Mouse (Mus musculus) retina, adult 2 months (tissue): ENCODE measurements around the gene Tns2.
A peak's percentile ranks its signal among the peaks of the same experiment; 100 is the strongest.
"Not testable (repeated sequence)": the region's sequence is repeated elsewhere in the genome, so short reads cannot be mapped to it uniquely, and the experiment has no call there.

Experiments used
- DNase-seq: peaks from one replicate; pipeline ENCODE4 v3.0.0-alpha.2; 2012; ENCODE audit warnings: low read depth, low spot score

Gene Tns2

DNA sequence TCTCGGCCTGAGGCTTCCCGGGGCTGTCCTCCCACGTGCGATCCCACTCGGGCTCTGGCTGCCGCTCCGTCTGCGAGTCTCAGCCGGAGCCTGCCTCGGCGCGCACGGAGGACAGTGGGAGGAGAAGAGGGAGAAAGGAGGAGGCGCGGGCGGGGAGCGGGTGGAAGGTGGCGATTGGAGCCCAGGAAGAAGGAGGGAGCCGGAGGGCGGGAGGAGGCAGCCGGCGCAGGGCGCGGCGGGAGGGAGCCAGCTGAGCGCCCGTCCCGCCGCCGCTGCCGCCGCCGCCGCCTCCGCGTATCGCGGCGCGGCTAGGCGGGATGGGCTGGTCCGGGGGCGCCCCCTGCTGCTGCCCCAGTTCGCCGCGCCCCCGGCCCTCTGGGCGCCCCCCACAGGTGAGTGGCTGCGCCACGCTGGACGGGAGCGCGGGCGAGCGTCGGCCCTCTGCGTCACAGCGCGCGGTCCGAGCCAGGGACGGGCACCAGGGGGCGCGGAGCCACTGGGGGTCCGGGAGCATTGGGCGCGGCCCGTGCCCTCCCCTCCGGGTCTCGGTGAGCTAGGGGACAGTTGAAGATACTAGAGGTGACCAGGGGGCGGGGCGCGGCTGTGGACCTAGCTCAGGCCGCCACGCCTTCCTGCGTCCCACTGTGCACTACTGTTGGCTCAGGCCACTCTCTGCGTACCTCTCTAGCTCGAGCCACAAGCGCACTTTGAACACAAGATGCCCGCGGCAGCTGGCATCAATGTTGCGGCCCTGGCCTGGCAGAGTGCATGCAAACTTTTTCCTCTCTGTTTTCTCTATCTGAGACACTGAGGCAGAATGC lies at the start of gene Tns2:
Gene Tns2, plus strand, starts transcription at position 253 of the 821 bp plus-strand sequence.
- DNase-seq: peak; percentile 37

DNA sequence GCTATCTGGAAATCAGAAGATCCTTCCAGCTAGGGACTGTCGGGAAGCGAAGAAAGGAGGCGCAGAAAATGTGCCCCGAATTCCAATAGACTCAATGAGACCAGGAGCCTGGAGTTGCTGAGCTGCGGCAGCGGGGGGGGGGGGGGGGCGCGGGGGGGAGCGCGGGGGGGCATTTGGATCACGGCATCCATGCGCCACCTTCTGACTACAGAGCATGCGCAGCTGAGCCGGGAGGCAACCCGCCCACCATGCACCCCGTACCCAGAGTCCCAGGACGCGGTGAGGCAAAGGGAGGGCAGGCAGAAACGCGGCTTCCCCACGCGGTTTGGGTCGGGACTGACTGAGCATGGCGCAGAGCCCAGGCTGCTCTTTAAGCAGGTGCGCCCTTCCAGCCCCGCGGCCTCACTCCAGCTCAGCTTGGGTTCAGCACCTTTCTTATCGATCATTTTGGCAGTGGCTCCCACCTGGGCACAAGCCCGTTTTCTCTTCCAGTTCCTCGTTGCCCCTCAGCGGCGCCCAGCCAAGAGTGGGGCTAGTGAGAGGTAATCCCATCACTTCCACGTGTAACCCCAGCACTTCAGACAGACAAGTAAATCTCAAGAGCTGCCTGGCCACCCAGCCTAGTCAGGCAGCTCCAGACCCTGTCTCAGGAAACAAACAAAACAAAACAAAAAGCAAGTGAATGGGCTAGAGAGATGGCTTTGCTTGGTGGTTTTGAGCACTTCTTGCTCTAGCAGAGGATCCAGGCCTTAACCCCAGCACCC lies 48.1 kb upstream of the Tns2 start:
- DNase-seq: peak; percentile 54

DNA sequence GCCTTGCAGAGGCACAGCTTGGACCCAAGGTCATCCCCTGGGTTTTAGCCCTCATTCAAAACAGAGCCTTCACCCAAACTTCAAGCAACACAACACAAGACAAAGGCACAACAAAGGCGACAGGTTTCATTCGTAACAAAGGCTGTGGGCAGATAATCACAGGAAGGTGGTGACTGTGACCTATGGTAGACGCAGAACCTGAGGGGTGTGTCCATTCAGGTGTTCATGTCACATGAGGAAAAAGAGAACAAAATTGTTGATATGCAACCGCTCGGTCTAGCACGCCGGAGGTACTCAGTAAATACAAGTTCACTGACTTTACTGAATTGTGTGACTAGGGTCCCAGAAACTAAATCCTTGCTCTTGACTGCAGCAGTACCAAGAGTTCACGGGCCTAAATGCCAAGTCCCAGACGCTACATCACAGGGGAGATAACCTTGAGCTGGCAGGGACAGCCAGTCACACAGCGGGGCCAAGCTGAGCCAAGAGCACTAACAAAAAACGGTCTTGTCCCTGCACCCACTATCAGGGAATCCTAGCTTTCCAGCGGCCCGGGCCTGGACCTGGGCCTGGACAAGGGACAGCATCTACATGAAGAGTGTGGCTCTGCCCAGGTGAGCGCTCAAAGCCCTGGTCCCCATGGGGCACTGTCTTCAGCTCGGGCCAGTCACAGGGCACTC lies 43.6 kb upstream of the Tns2 start:
- DNase-seq: no peak

DNA sequence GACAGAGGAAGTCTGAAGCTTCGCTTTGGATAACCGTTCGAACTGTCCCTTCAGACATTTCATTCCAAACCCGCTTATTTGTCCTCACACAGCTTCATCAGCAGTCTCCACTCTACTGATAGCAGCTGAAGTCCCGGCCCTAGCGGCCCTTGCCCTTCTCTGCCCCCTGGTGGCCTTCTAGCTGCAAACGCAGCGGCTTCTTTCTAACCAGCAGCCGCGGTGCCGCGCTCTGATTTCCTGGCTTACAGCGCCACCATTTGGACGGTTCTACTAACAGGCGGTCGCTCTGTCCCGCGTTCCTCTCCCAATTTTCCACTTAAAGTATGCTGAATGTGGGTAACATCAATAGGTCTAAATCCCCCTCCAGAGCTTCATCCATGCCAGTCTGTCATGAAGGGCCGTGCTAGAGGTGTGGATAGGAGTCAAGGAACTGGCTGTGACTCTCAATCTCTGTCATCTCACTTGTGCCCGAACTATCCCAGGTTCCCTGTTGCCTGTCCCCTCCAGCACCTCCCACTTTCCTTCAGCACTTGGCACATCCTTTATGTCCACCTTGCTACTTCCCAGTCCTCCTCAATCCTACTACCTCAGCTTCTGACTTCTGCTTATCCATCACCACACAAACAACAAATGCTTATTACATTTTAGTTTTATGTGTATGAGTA lies 34.4 kb upstream of the Tns2 start:
- DNase-seq: peak; percentile 79

DNA sequence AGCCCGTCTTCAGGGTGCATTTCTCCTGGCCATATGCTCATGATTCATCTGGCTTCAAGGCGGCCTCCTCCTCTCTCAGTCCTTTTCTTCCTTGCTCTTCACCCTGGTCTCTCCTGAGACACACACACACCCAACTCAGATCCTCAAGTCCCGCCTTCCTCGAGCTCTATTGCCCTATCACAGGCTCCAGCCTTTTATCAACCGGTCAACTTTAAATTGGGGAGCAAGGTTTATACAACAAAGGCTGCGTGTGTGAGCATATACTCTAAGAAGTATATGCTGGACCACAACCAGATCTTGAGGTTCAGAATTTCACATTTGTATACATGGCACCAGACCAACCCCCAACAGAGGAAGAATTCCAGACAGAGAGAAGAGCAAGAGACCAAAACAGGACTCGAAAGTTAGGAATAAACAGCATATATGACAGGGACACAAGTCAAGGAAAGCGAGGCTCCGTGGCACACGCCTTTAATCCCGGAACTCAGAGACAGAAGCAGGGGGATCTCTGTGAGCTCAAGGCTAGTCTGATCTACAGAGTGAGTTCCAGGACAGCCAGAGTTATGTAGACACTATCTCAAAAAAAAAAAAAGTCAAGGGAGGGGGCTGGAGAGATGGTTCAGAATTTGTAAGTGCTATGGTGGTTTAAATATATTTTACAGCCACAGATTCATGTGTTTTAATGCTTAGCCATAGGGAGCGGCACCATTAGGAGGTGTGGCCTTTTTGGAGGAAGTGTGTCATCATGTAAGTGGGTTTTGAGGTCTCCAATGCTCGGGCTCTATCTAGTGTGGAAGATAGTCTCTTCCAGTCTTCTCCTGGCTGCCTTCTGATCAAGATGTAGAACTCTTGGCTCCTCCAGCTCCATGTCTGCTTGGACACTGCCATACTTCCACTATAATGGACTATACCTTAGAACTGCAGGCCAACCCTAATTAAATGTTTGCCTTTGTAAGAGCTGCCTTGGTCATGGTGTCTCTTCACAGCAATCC lies 29.4 kb upstream of the Tns2 start:
- no peak for DNase-seq

DNA sequence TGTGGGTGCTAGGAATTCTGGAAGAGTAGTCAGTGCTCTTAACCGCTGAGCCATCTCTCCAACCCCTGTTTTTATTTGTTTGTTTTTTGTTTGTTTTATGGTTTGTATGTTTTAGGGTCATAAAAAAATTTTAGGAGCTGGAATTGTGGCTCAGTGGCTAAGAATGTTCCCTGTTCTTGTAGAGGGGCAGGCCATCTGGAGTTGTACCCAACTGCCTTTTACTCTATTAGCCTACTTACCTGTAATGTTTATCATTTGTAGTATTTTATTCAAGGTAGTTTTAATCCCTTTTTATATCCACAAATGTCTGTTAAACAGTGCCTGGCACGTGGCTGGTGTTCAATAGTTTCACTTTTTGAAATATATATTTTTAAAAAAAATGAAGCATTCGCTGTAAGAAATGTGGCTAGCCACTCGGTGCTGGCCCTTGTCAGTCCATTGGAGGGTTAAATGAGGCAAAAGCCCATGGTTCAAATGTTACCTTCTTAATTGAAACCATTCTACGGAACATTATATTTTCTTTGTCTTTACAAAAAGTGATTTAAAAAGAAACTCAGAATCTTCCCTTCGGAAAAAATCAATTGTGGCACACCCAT lies 27.2 kb upstream of the Tns2 start:
- no peak for DNase-seq

DNA sequence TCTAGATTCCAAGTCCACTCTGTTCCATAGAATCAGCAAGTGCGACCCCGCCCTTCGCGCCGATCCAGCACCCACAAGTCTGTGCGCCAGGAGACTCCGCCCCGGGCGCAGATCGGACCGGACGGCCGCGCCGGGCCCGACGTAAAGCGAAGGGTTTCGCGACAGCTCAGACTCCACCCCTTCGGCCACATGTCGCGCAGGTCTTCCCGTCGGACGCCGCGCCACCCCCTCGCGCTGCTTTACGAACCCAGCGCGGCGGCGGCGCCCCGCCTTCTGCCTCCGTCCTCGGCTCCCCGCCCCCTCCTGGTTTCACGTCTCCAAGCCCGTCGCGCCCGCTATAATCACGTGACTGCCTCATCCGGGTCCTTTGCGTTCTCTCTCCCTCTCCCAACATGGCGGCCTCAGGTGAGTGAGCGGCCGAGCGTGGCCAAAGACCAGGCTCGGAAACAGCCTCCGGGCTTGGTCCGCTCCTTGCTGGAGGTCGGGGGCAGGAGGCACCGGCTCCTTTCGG lies 26.6 kb upstream of the Tns2 start, which contains the start of gene Eif4b:
Gene Eif4b, plus strand, starts transcription at position 215 of the 511 bp plus-strand sequence.
- peak; percentile 98 for DNase-seq

DNA sequence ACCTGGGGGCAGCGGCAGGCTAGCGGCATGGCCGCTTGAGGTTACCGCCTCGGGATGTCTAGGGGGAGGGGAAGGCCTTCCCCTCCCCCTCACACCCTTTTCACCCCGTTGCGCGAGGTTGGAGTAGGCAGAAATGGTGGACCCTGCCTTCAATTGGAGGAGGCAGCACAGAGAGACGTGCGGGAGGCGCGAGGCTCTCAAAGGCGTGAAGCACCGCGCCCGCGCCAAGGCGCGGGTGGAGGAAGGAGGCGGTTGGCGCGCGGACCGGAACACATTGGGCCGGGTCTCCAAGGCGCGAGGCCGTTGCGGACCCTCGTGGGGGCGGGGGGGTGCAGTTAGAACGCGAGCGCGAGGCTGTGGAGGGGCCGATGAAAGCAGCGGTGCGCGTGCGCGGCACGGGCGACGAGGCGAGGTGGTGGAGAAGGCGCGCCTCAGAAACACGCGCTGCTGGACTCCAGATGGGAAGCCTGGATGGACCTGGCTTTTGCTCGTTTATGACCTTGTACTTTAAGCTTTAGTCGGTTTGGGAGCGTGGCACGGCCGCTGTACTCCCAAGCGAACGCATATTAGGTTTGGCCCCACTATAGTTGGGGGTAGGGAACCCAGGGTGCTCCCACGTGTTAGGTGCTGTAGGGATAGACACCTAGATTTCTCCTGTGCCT lies 26.0 kb upstream of the Tns2 start:
- no peak for DNase-seq

DNA sequence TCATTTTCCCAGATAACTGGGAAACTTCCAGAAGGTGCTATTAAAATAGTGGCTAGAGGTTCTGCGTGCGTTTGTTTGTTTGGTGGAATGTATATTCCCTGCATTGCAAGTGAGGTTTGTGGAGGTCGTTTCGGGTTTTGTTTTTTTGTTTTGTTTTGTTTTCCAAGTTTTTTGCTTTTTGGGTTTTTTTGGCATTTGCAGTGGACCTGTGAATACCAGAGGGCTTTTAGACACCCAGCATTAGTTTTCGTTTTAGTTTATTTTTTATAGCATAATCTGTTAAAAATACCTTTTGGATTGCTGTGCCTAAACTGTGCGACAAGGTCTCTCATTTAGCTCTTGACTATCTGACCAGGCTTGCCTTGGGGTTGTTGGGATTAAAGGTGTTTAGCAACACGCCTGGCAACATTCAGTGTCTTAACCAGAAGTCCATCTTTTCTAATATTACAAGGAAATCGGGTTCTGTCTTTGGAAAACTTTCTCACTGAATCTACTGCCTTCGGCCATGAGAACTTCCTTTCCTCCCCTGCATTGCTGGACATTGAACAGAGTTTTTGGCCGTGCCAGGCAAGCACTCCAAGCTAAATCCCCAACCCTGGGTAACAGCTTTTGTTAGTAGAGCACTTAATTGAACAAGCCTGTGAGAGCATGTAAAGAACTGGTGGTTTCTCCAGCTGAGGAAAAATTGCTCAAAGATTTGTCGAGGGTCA lies 25.2 kb upstream of the Tns2 start:
- DNase-seq: no peak

DNA sequence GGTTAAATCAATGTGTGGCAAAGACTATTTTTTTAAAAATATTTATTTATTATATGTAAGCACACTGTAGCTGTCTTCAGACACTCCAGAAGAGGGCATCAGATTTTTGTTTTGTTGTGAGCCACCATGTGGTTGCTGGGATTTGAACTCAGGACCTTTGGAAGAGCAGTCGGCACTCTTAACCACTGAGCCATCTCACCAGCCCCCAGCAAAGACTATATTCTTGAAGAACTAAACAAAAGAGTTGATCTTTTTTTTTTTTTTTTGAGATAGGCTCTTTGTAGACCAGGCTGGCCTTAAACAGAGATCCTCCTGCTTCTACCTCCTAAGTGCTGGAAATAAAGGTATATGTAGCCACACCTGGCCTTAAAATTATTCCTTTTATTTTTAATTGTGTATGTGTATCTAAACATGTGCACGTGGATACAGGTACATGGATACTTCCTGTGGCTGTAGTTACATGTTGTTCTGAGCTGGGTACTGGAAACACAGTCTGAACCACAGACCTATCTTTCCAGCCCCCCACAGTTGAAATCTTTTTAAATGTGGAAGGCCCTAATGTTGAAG lies 23.0 kb upstream of the Tns2 start:
- no peak for DNase-seq

DNA sequence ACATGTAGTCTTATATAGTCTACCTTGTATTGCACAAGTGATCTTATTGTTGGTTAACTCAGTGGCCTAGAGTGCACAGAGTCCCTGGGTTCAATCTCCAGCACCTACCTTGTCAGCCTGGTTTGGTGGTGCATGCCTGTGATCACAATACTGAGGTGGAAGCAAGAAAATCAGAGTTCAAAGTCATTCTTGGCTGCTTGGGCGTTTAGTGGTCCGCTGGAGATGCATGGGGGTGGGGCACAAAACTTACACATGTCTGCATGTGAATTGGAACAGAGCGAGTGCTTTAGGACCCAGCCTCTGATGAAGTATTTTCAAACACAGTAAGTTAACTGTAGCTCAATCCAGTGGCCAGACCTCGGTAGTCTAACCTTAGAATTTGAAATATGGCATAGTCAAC lies 21.0 kb upstream of the Tns2 start:
- DNase-seq: no peak

DNA sequence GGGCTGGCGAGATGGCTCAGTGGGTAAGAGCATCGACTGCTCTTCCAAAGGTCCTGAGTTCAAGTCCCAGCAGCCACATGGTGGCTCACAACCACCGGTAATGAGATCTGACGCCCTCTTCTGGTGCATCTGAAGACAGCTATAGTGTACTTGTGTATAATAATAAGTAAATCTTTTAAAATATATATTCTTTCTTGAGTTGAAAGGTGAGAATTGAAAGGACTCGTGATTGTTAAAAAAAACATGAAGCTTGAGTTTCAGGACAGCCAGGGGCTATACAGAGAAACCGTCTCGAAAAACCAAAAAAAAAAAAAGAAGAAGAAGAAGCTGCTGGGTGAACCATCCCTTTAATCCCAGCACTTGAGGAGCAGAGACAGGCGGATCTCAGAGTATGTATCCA lies 20.3 kb upstream of the Tns2 start:
- not testable (repeated sequence) for DNase-seq

DNA sequence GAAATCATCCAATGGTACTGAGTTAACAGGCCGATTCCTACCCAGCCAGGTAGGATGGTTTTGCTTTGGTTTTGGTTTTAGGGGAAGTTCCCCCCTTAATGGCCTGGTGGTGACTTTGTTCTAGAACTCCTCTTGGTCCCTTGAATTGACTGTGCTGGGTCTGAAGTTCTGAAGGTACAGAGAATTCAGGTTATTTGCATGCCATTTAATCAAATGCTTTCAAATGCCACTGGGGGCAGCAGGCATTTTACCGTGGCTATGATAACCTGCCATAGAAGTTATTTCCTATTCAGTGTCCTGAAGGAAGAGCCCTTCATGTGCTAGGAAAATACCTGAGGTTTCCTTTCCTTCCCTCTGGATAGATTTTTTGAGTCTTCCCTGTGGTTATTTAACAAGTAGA lies 19.8 kb upstream of the Tns2 start:
- DNase-seq: no peak

DNA sequence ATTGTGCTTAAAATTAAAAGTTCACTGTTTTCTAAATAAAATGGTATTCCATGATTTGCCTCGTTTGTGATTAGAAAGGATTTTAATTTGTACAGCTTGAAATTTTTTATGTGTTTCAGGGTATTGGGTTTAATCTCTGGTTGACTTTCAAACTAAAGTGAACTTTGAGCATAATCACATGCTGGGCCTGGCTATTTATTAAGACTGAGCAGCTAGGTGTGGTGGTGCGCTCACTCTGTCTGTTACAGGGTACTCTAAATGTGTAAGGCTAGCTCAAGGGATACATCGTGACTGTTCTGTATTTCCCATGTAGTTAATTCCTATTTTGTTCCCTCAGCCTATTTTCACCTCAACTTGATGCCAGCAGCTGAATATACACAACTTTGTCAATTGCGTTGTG lies 18.1 kb upstream of the Tns2 start:
- no peak for DNase-seq

DNA sequence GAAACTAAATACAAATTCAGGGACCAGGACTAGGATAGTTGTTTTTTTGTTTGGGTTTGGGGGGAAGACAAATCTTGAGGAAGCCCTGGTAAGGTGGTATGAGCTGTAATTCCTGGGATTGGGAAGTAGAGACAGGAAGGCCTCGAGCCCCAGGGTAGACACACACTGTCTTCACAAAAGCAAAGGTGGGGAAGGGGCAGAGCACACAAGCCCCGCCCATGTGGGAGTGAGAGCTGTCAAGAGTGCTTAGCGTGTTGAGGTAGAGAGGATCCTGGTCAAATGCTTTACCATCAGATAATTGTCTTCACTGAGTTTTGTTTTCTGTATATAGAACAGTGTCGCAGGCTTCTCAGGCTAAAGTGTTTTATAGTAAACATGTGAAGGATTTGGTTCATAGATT lies 17.2 kb upstream of the Tns2 start:
- no peak for DNase-seq

DNA sequence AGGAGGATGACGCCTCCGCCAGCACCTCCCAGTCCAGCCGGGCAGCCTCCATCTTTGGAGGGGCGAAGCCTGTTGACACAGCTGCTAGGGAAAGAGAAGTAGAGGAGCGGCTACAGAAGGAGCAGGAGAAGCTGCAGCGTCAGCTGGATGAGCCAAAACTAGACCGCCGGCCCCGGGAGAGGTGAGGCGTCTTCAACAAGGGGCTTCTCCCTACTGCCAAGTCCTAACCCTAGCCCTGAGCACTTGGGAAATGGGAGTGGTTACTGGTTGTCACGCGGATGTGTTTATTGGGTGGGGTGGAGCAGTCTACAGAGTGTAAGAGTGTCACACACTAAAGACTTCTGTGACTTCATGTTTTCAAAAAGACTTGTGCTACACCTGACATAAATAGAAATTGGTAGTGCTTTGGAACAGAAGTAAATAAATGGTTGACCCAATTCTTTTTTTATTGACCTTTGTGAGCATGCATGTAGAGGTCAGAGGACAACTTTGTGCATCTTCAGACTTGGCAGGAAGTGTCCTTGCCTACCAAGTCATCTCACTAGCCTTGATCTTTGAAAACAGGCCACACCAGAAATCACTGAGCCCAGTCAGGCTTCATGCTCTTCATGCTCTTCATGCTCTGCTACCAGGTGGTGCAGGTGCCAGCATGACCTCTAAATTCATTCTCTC lies 10.2 kb upstream of the Tns2 start:
- no peak for DNase-seq

DNA sequence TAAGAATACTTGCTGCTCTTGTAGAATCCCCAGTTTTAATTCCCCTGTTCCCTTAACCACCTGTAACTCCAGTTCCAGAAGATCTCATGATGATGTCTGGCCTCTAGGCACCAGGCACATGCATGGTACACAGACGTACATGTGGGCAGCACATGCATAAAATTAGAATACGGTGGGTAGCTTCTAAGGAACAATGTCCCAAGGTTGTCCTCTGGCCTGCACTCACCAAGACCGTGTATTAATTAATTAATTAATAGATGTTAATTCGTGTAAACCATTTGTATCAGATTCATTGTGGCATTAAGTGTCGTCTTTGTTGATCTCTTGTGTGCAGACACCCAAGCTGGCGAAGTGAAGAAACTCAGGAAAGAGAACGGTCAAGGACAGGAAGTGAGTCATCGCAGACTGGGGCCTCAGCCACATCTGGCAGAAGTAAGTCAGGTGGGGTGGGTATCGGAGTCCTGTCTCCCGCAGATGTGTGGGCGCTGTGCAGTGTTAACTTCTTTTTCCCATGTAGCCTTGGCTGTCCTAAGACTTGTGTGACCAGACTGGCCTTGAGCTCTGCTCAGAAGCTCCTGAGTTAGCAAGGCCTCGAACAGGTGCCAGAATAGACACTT lies 9.0 kb upstream of the Tns2 start:
- DNase-seq: no peak
